Mouse (Mus musculus): ENCODE measurements at regions not wholly inside any gene's neighbourhood (a gene's known extent, or its start where the extent isn't known, plus 50 kb on each side); places are given as distances from the start of the nearest gene placed in this dataset.

- 0 out of 4 replicates have a peak, but pooled peaks of 1 of the 2 experiments have one; percentile 36 for ATAC-seq (replicated peaks in 1 of 2; ENCODE audit: insufficient read depth in 1 of 2, low FRiP score in 2 of 2, low TSS enrichment in 1 of 2, low read depth in 1 of 2, poor library complexity in 2 of 2, severe bottlenecking in 2 of 2)
These were observed 51.1 kb upstream of the Gm815 start for GRCm38 (mm10) chr19:26834564-26834963.

Data from hematopoietic stem cell, adult 5-6 weeks (primary cell).